Mouse (Mus musculus): ENCODE measurements around the gene 1810055G02Rik. TPM values are rescaled to one million over a fixed set of nuclear protein-coding genes. Genes with fewer than 3 reads are reported as not detected.
A peak's percentile ranks its signal among the peaks of the same experiment; 100 is the strongest.

1810055G02Rik gene
- total and polyA plus RNA-seq, 3 experiments: 5.6 to 9.5 (median 7.9) TPM

- in situ Hi-C loops (cut with MboI; ENCODE audit: low pct_ligation_motif_present, low pct_unique_long_range_greater_than_20kb, low sequenced_read_pairs): no loop called here
- H3K9ac ChIP-seq (ENCODE audit: insufficient read depth, low read depth): no peak overlapping the region
- TF ChIP-seq MYC (IDR thresholded peaks at IDR 0.05; ENCODE audit: low read depth, low read length): no peak
- TF ChIP-seq PAX5 (IDR thresholded peaks at IDR 0.05; ENCODE audit: low read length): no peak
- no peak for TF ChIP-seq MAZ (IDR thresholded peaks at IDR 0.05; ENCODE audit: low read depth, low read length)
- no peak for TF ChIP-seq CTCF (conservative IDR thresholded peaks at IDR 0.05 in 1 of 2, IDR thresholded peaks at IDR 0.05 in 1 of 2; ENCODE audit: low read depth in 2 of 2, low read length in 2 of 2)
- no peak for TF ChIP-seq ELF1 (IDR thresholded peaks at IDR 0.05; ENCODE audit: low read depth, low read length)
- TF ChIP-seq E2F4 (IDR thresholded peaks at IDR 0.05; ENCODE audit: insufficient replicate concordance, low read depth, low read length): no peak
- TF ChIP-seq MAFK (IDR thresholded peaks at IDR 0.05; ENCODE audit: insufficient replicate concordance, low read length): no peak
- TF ChIP-seq RCOR1 (conservative IDR thresholded peaks at IDR 0.05; ENCODE audit: low read depth, low read length): no peak
- TF ChIP-seq SIN3A (IDR thresholded peaks at IDR 0.05; ENCODE audit: low read length): no peak
- TF ChIP-seq MEF2A (IDR thresholded peaks at IDR 0.05; ENCODE audit: borderline replicate concordance, low read depth, low read length): no peak
- TF ChIP-seq JUND (conservative IDR thresholded peaks at IDR 0.05; ENCODE audit: low read depth, low read length): no peak
- peaks cover 30% of the 10 kb centered on the region for H3K27me3 ChIP-seq (replicated peaks)
- no peak for DNase-seq (ENCODE audit: extremely low read depth)
- peaks cover 0 to 5% of the 10 kb centered on the region in 2 experiments; a peak in 1 of 4 replicates for H3K4me1 ChIP-seq (ENCODE audit: control insufficient read depth in 1 of 2, insufficient read depth in 2 of 2)
- H3K36me3 ChIP-seq (replicated peaks in 1 of 2; ENCODE audit: control insufficient read depth in 1 of 2, insufficient read depth in 1 of 2, low read length in 1 of 2): no peaks in the 10 kb centered on the region
- H3K9me3 ChIP-seq (replicated peaks; ENCODE audit: low read length): peaks cover 4% of the 10 kb centered on the region
- peak overlapping the region; percentile 54 for H3K4me2 ChIP-seq (ENCODE audit: insufficient read depth, low read depth, poor library complexity, severe bottlenecking)
- H3K4me3 ChIP-seq (replicated peaks in 1 of 3; ENCODE audit: low read depth in 2 of 3, low read length in 2 of 3, poor library complexity in 1 of 3): peak overlapping the region in 1 of 3 experiments; percentile 48
- dilution Hi-C loops (cut with MboI; ENCODE audit: extremely low pct_ligation_motif_present, extremely low pct_unique_long_range_greater_than_20kb, low sequenced_read_pairs): no loop called here
- no peak overlapping the region for H3K27ac ChIP-seq (ENCODE audit: insufficient read depth, low read depth)
- H3K79me2 ChIP-seq (replicated peaks; ENCODE audit: control insufficient read depth, extremely low read depth, insufficient read depth, poor library complexity, severe bottlenecking): no peaks in the 10 kb centered on the region
These were observed 22.4 kb upstream of the 1810055G02Rik start for GRCm38 (mm10) chr19:3685611-3686214.

DNA sequence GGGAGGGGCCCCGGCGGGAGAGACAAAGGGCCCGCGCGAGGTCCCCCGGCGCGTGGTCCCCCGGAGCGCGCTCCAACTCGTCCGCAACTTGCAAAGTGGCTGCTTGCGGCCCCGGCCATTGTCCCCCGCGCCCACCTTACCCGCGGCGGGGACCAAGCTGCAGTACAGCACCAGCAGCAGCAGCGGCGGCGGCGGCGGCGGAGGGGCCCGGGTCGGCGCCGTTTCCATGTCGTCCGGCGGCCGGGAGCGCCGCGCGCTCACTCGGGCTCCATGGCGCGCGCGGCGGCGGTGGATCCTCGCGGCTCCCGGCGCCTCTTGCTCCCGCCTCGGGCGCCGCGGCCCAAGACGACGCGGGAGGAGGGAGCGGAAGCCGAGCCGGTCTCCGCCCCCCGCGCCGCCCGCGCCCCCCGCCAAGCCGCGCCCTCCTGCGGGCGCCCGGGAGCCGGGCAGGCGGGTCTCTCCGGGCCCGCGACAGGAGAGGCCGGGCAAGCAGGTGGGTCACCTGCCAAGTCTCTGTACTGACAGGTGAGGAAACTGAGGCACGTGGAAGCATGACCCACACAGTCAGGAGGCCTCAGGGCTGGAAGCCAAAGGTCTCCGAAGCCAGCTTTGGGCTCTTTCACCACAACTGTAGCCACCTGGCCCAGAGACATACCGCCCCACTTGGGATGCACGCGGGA, 21.7 kb upstream of the 1810055G02Rik start, which contains the start of gene Lrp5:
Lrp5 (minus strand) TSS at position 350 of the 680 bp plus-strand sequence.
- in situ Hi-C loops (cut with MboI; ENCODE audit: low pct_ligation_motif_present, low pct_unique_long_range_greater_than_20kb, low sequenced_read_pairs) (no loop called here), dilution Hi-C loops (cut with MboI; ENCODE audit: extremely low pct_ligation_motif_present, extremely low pct_unique_long_range_greater_than_20kb, low sequenced_read_pairs) (no loop called here)
- H3K36me3 ChIP-seq (replicated peaks in 1 of 2; ENCODE audit: control insufficient read depth in 1 of 2, insufficient read depth in 1 of 2, low read length in 1 of 2): no peaks in the 10 kb centered on the region
- H3K79me2 ChIP-seq (replicated peaks; ENCODE audit: control insufficient read depth, extremely low read depth, insufficient read depth, poor library complexity, severe bottlenecking): no peaks in the 10 kb centered on the region
- no peak for TF ChIP-seq POLR2A (IDR thresholded peaks at IDR 0.05; ENCODE audit: low read depth, low read length)
- TF ChIP-seq ZMIZ1 (IDR thresholded peaks at IDR 0.05; ENCODE audit: low read depth, low read length): no peak
- no peak for TF ChIP-seq USF2 (conservative IDR thresholded peaks at IDR 0.05; ENCODE audit: low read depth, low read length)
- no peak for TF ChIP-seq RCOR1 (conservative IDR thresholded peaks at IDR 0.05; ENCODE audit: low read depth, low read length)
- no peak for TF ChIP-seq ELF1 (IDR thresholded peaks at IDR 0.05; ENCODE audit: low read depth, low read length)
- TF ChIP-seq GABPA (IDR thresholded peaks at IDR 0.05; ENCODE audit: insufficient replicate concordance, low read depth, low read length): no peak
- no peak for TF ChIP-seq MAZ (IDR thresholded peaks at IDR 0.05; ENCODE audit: low read depth, low read length)
- TF ChIP-seq MYC (IDR thresholded peaks at IDR 0.05; ENCODE audit: low read depth, low read length): no peak
- TF ChIP-seq JUN (IDR thresholded peaks at IDR 0.05; ENCODE audit: insufficient read depth, low read depth, low read length): no peak
- no peak for TF ChIP-seq E2F4 (IDR thresholded peaks at IDR 0.05; ENCODE audit: insufficient replicate concordance, low read depth, low read length)
- TF ChIP-seq CHD2 (IDR thresholded peaks at IDR 0.05; ENCODE audit: low read length): no peak
- no peak for TF ChIP-seq MEF2A (IDR thresholded peaks at IDR 0.05; ENCODE audit: borderline replicate concordance, low read depth, low read length)
- peaks cover 4% of the 10 kb centered on the region for H3K9me3 ChIP-seq (replicated peaks; ENCODE audit: low read length)
- H3K4me1 ChIP-seq (ENCODE audit: control insufficient read depth in 1 of 2, insufficient read depth in 2 of 2): peaks cover 0 to 2% of the 10 kb centered on the region in 2 experiments; a peak in 1 of 4 replicates
- no peak within 1 kb of the TSS for H3K9ac ChIP-seq (ENCODE audit: insufficient read depth, low read depth)
- DNase-seq (ENCODE audit: extremely low read depth): no peak
- H3K27me3 ChIP-seq (replicated peaks): peaks cover 29% of the 10 kb centered on the region
- H3K27ac ChIP-seq (ENCODE audit: insufficient read depth, low read depth): no peak within 1 kb of the TSS
- H3K4me2 ChIP-seq (ENCODE audit: insufficient read depth, low read depth, poor library complexity, severe bottlenecking): peak within 1 kb of the TSS; percentile 54
- peak within 1 kb of the TSS in 2 of 3 experiments; percentile 15 to 48 for H3K4me3 ChIP-seq (replicated peaks in 1 of 3; ENCODE audit: low read depth in 2 of 3, low read length in 2 of 3, poor library complexity in 1 of 3)

Measured in CH12.LX (cell line).